Mouse (Mus musculus) large intestine, adult 2 months (tissue): ENCODE measurements around the gene Ttc6. TPM values are rescaled to one million over a fixed set of nuclear protein-coding genes. Genes with fewer than 3 reads are reported as not detected.
A peak's percentile ranks its signal among the peaks of the same experiment; 100 is the strongest.

Experiments
- DNase-seq: peaks from one replicate; pipeline ENCODE4 v3.0.0-alpha.2; 2012; ENCODE audit warnings: low read depth, low spot score
- WGBS: fragments of 180-500 bp; shearing (Covaris S2); methylation state at CpG from one replicate; pipeline ENCODE4 v1.1.7; 2018; 5-methylcytosine and 5-hydroxymethylcytosine counted together
- polyA plus RNA-seq: library from polyadenylated mRNA; depleted of rRNA; stranded (reverse); fragments of >200 nt; gene quantifications from 2 replicates; pipeline ENCODE4 v1.2.3, GENCODE M21; 2012; rRNA removed

Gene Ttc6
- 0.33 and 0.71 TPM in 2 replicates for polyA plus RNA-seq

- DNase-seq, result no peak
- 53% methylated on average over 6 of the region's 6 CpGs for WGBS
These were observed at the start of gene Ttc6 for GRCm38 (mm10) chr12:57563909-57564308. Ttc6 (plus strand) TSS chr12:57564113.

- WGBS, result 52% methylated on average over 1 of the region's 1 CpGs
- no peak for DNase-seq
These were observed 49.4 kb upstream of the Ttc6 start for GRCm38 (mm10) chr12:57514552-57514951.

GRCm38 (mm10) chr12:57515702-57516377 is 48.1 kb upstream of the Ttc6 start:
- DNase-seq, result no peak
- 29% methylated on average over 12 of the region's 12 CpGs for WGBS

GRCm38 (mm10) chr12:57528335-57528734 is 35.6 kb upstream of the Ttc6 start:
- WGBS, result 25% methylated on average over 4 of the region's 4 CpGs
- DNase-seq, result no peak

GRCm38 (mm10) chr12:57530474-57530873 is 33.4 kb upstream of the Ttc6 start:
- 68% methylated on average over 9 of the region's 9 CpGs for WGBS
- DNase-seq, result no peak

GRCm38 (mm10) chr12:57534517-57534878 is 29.4 kb upstream of the Ttc6 start:
- WGBS, result 1% methylated on average over 6 of the region's 6 CpGs
- DNase-seq, result no peak

GRCm38 (mm10) chr12:57534879-57535611 is 28.9 kb upstream of the Ttc6 start:
- WGBS, result 3% methylated on average over 33 of the region's 39 CpGs
- DNase-seq, result peak; percentile 24

GRCm38 (mm10) chr12:57536056-57536908 is 27.6 kb upstream of the Ttc6 start:
- peak; percentile 65 for DNase-seq

GRCm38 (mm10) chr12:57536909-57537670 is 26.8 kb upstream of the Ttc6 start:
- peak; percentile 60 for DNase-seq
- 7% methylated on average over 11 of the region's 11 CpGs for WGBS

More at GRCm38 (mm10) chr12:57536056-57536908, 27.6 kb upstream of the Ttc6 start:
- WGBS, result 4% methylated on average over 25 of the region's 25 CpGs

GRCm38 (mm10) chr12:57537791-57538587 is 25.9 kb upstream of the Ttc6 start:
- DNase-seq, result peak; percentile 21
- 4% methylated on average over 21 of the region's 21 CpGs for WGBS

- 2% methylated on average over 63 of the region's 63 CpGs for WGBS
- peak; percentile 32 for DNase-seq
These were observed 25.0 kb upstream of the Ttc6 start for GRCm38 (mm10) chr12:57538588-57539550.

- 3% methylated on average over 10 of the region's 10 CpGs for WGBS
- no peak for DNase-seq
These were observed 24.3 kb upstream of the Ttc6 start for GRCm38 (mm10) chr12:57539551-57539985.

GRCm38 (mm10) chr12:57541118-57541517 is 22.8 kb upstream of the Ttc6 start:
- DNase-seq, result peak; percentile 44
- 4% methylated on average over 6 of the region's 6 CpGs for WGBS

- no peak for DNase-seq
- 2% methylated on average over 41 of the region's 46 CpGs for WGBS
These were observed 21.8 kb upstream of the Ttc6 start for GRCm38 (mm10) chr12:57541931-57542745.

GRCm38 (mm10) chr12:57542746-57543626 is 20.9 kb upstream of the Ttc6 start:
- 3% methylated on average over 63 of the region's 63 CpGs for WGBS

GRCm38 (mm10) chr12:57543627-57543991 is 20.3 kb upstream of the Ttc6 start:
- DNase-seq, result peak; percentile 42
- 6% methylated on average over 10 of the region's 10 CpGs for WGBS

More at GRCm38 (mm10) chr12:57542746-57543626, 20.9 kb upstream of the Ttc6 start:
- peak; percentile 28 for DNase-seq
